Mouse (Mus musculus) hindbrain, embryonic 15.5 days (tissue): ENCODE results near the gene Tpsb2. TPM values are rescaled to one million over a fixed set of nuclear protein-coding genes. Genes with fewer than 3 reads are reported as not detected.

Experiments
- polyA plus RNA-seq: library from polyadenylated mRNA; unstranded; fragments of >200 nt; fragmentation: Nextera tagmentation; extraction: Ambion mirVana; gene quantifications from 2 replicates; pipeline ENCODE4 v1.2.1, GENCODE M21; 2015

The Tpsb2 gene
- polyA plus RNA-seq, 1 experiment from 2014 or later, result 0.23 TPM

Other genes starting within 250 kb of the Tpsb2 start
- gene Ptx4, start 245.5 kb upstream of the Tpsb2 start, polyA plus RNA-seq, result not detected in 2 replicates
- gene Clcn7, start 232.9 kb upstream of the Tpsb2 start, polyA plus RNA-seq, result 29.4 and 32.2 TPM in 2 replicates
- gene Ccdc154, start 203.8 kb upstream of the Tpsb2 start, polyA plus RNA-seq, result not detected in 2 replicates
- not detected in 2 replicates for gene Gm38655, start 190.8 kb upstream of the Tpsb2 start, polyA plus RNA-seq
- 31.1 and 31.5 TPM in 2 replicates for gene BC003965, start 181.8 kb upstream of the Tpsb2 start, polyA plus RNA-seq
- gene Unkl, start 177.9 kb upstream of the Tpsb2 start, polyA plus RNA-seq, result 15.1 and 16.2 TPM in 2 replicates
- 104 and 107 TPM in 2 replicates for gene Gnptg, start 126.2 kb upstream of the Tpsb2 start, polyA plus RNA-seq
- gene Tsr3, start 126.1 kb upstream of the Tpsb2 start, polyA plus RNA-seq, result 60.2 and 61.4 TPM in 2 replicates
- 19.6 and 20.4 TPM in 2 replicates for gene Baiap3, start 109.9 kb upstream of the Tpsb2 start, polyA plus RNA-seq
- gene Ube2i, start 91.7 kb upstream of the Tpsb2 start, polyA plus RNA-seq, result 447 and 462 TPM in 2 replicates
- gene Prss34, start 67.9 kb upstream of the Tpsb2 start, polyA plus RNA-seq, result 0.13 TPM in 1 of 2 replicates, not detected in the other
- not detected in 2 replicates for gene Prss28, start 57.7 kb upstream of the Tpsb2 start, polyA plus RNA-seq
- gene Prss29, start 47.7 kb upstream of the Tpsb2 start, polyA plus RNA-seq, result not detected in 2 replicates
- gene Tpsab1, start 20.7 kb upstream of the Tpsb2 start, polyA plus RNA-seq, result not detected in 2 replicates
- gene Tpsg1, start 3.0 kb downstream of the Tpsb2 start, polyA plus RNA-seq, result 0.64 and 0.79 TPM in 2 replicates
- 10.0 and 10.6 TPM in 2 replicates for gene Cacna1h, start 67.5 kb downstream of the Tpsb2 start, polyA plus RNA-seq
- gene Tekt4, start 88.3 kb downstream of the Tpsb2 start, polyA plus RNA-seq, result 1.1 and 1.3 TPM in 2 replicates
- gene Sstr5, start 131.0 kb downstream of the Tpsb2 start, polyA plus RNA-seq, result 0.64 and 0.77 TPM in 2 replicates
- 17.8 and 23.8 TPM in 2 replicates for gene Sox8, start 204.4 kb downstream of the Tpsb2 start, polyA plus RNA-seq
- gene Lmf1, start 212.8 kb downstream of the Tpsb2 start, polyA plus RNA-seq, result 23.8 and 25.1 TPM in 2 replicates